Mouse (Mus musculus) embryonic fibroblast, embryonic 13.5 days (primary cell): Measurements from ENCODE around the gene Pcca.

ENCODE experiments used
- CTCF ChIP-seq: IDR thresholded peaks from 2 replicates; pipeline ENCODE4 v1.5.1; 2011; ENCODE audit warnings: mild to moderate bottlenecking, control low read depth, low read length, moderate library complexity, borderline replicate concordance; ENCODE audit not compliant: insufficient read depth
- POLR2A ChIP-seq: IDR thresholded peaks from 2 replicates; pipeline ENCODE4 v1.6.1; 2011; ENCODE audit warnings: low read depth, mild to moderate bottlenecking, control low read depth, low read length, moderate library complexity

- TF ChIP-seq POLR2A (no peak), CTCF (no peak)
Measured at GRCm38 (mm10) chr14:122936460-122936859, 402.3 kb downstream of the Pcca start.
